Mouse (Mus musculus) midbrain, embryonic 12.5 days (tissue): ENCODE measurements at regions not wholly inside any gene's neighbourhood (a gene's known extent, or its start where the extent isn't known, plus 50 kb on each side); places are given as distances from the start of the nearest gene placed in this dataset.

Source experiments
- ATAC-seq: fragments of 200-750 bp; cut with Nextera tagmentation; 2 replicates; pipeline ENCODE4 v1.8.0; 2017; ENCODE audit warnings: low read depth, moderate TSS enrichment, moderate library complexity; ENCODE audit not compliant: low FRiP score
- H3K27ac ChIP-seq: fragments of 300-500 bp; sonication (generic); replicated peaks from 2 replicates; pipeline ENCODE4 v1.5.1; 2016; ENCODE audit warnings: mild to moderate bottlenecking
- H3K27me3 ChIP-seq: fragments of 300-500 bp; sonication (generic); 2 replicates; pipeline ENCODE4 v1.6.1; 2016; ENCODE audit warnings: mild to moderate bottlenecking
- H3K36me3 ChIP-seq: fragments of 300-500 bp; sonication (generic); 2 replicates; pipeline ENCODE4 v1.6.1; 2016
- H3K4me1 ChIP-seq: fragments of 300-500 bp; sonication (generic); 2 replicates; pipeline ENCODE4 v1.6.1; 2016
- H3K4me2 ChIP-seq: fragments of 300-500 bp; sonication (generic); replicated peaks from 2 replicates; pipeline ENCODE4 v1.6.1; 2016; ENCODE audit warnings: mild to moderate bottlenecking, moderate library complexity
- H3K4me3 ChIP-seq: fragments of 300-500 bp; sonication (generic); 2 replicates; pipeline ENCODE4 v1.5.1; 2016; ENCODE audit warnings: mild to moderate bottlenecking
- H3K9ac ChIP-seq: fragments of 300-500 bp; sonication (generic); replicated peaks from 2 replicates; pipeline ENCODE4 v1.6.1; 2016; ENCODE audit warnings: mild to moderate bottlenecking, moderate library complexity
- H3K9me3 ChIP-seq: fragments of 300-500 bp; sonication (generic); 2 replicates; pipeline ENCODE4 v1.6.1; 2016; ENCODE audit warnings: mild to moderate bottlenecking
- WGBS: fragments of 180-500 bp; shearing (Covaris S2); methylation state at CpG from one replicate; pipeline ENCODE4 v1.1.7; 2016; 5-methylcytosine and 5-hydroxymethylcytosine counted together

- no peaks in the 10 kb centered on the region for H3K36me3 ChIP-seq
- ATAC-seq: no peak
- no peak overlapping the region for H3K27ac ChIP-seq
- H3K4me2 ChIP-seq: no peak overlapping the region
- H3K4me3 ChIP-seq: no peak overlapping the region
- H3K9me3 ChIP-seq: no peaks in the 10 kb centered on the region
- H3K4me1 ChIP-seq: no peaks in the 10 kb centered on the region
- 91% methylated on average over 5 of the region's 5 CpGs for WGBS
- no peaks in the 10 kb centered on the region for H3K27me3 ChIP-seq
- no peak overlapping the region for H3K9ac ChIP-seq
Observed at GRCm38 (mm10) chr16:50065336-50066082, 265.2 kb downstream of the Cd47 start.

GRCm38 (mm10) chr16:50069033-50069432, 268.7 kb downstream of the Cd47 start:
- Histone ChIP-seq H3K4me3 (no peak overlapping the region), H3K9ac (no peak overlapping the region), H3K9me3 (no peaks in the 10 kb centered on the region), H3K36me3 (no peaks in the 10 kb centered on the region), H3K27me3 (no peaks in the 10 kb centered on the region), H3K27ac (no peak overlapping the region), H3K4me1 (0 out of 2 replicates have a peak, but pooled peaks cover 10% of the 10 kb centered on the region), H3K4me2 (no peak overlapping the region)
- 87% methylated on average over 4 of the region's 4 CpGs for WGBS
- ATAC-seq: no peak

- no peak overlapping the region for H3K4me3 ChIP-seq
- WGBS: 79% methylated on average over 4 of the region's 4 CpGs
- H3K4me2 ChIP-seq: no peak overlapping the region
- H3K9ac ChIP-seq: no peak overlapping the region
- no peaks in the 10 kb centered on the region for H3K27me3 ChIP-seq
- H3K4me1 ChIP-seq: 0 out of 2 replicates have a peak, but pooled peaks cover 10% of the 10 kb centered on the region
- H3K27ac ChIP-seq: no peak overlapping the region
- H3K9me3 ChIP-seq: no peaks in the 10 kb centered on the region
- no peaks in the 10 kb centered on the region for H3K36me3 ChIP-seq
- ATAC-seq: no peak
Observed at GRCm38 (mm10) chr16:50070728-50071127, 270.4 kb downstream of the Cd47 start.

GRCm38 (mm10) chr16:50072853-50073360, 272.6 kb downstream of the Cd47 start:
- Histone ChIP-seq H3K4me1 (0 out of 2 replicates have a peak, but pooled peaks cover 10% of the 10 kb centered on the region), H3K4me2 (peak overlapping the region; percentile 46), H3K27ac (no peak overlapping the region), H3K27me3 (no peaks in the 10 kb centered on the region), H3K9ac (no peak overlapping the region), H3K9me3 (no peaks in the 10 kb centered on the region), H3K4me3 (peak overlapping the region; percentile 21), H3K36me3 (no peaks in the 10 kb centered on the region)
- 27% methylated on average over 14 of the region's 14 CpGs for WGBS
- ATAC-seq: peak; percentile 35; the same call in 1 of the 2 replicates

GRCm38 (mm10) chr16:50073979-50074378, 273.6 kb downstream of the Cd47 start:
- H3K27me3 ChIP-seq: no peaks in the 10 kb centered on the region
- no peak overlapping the region for H3K27ac ChIP-seq
- no peaks in the 10 kb centered on the region for H3K9me3 ChIP-seq
- WGBS: 80% methylated on average over 4 of the region's 4 CpGs
- H3K36me3 ChIP-seq: no peaks in the 10 kb centered on the region
- H3K9ac ChIP-seq: no peak overlapping the region
- no peak overlapping the region for H3K4me2 ChIP-seq
- 0 out of 2 replicates have a peak, but pooled peaks cover 10% of the 10 kb centered on the region for H3K4me1 ChIP-seq
- H3K4me3 ChIP-seq: no peak overlapping the region
- 0 out of 2 replicates have a peak, but pooled peaks have one; percentile 23 for ATAC-seq

GRCm38 (mm10) chr16:50075641-50076040, 275.3 kb downstream of the Cd47 start:
- no peak overlapping the region for H3K4me3 ChIP-seq
- H3K9ac ChIP-seq: no peak overlapping the region
- no peak overlapping the region for H3K27ac ChIP-seq
- no peaks in the 10 kb centered on the region for H3K36me3 ChIP-seq
- no peaks in the 10 kb centered on the region for H3K27me3 ChIP-seq
- 0 out of 2 replicates have a peak, but pooled peaks cover 10% of the 10 kb centered on the region for H3K4me1 ChIP-seq
- 90% methylated on average over 4 of the region's 4 CpGs for WGBS
- H3K9me3 ChIP-seq: no peaks in the 10 kb centered on the region
- no peak overlapping the region for H3K4me2 ChIP-seq
- ATAC-seq: no peak

- Histone ChIP-seq H3K4me3 (no peak overlapping the region), H3K4me1 (no peaks in the 10 kb centered on the region), H3K9ac (no peak overlapping the region), H3K4me2 (no peak overlapping the region), H3K27ac (no peak overlapping the region), H3K36me3 (no peaks in the 10 kb centered on the region), H3K9me3 (no peaks in the 10 kb centered on the region), H3K27me3 (no peaks in the 10 kb centered on the region)
- no peak for ATAC-seq
- WGBS: 80% methylated on average over 1 of the region's 1 CpGs
Observed at GRCm38 (mm10) chr16:50081511-50081910, 281.2 kb downstream of the Cd47 start.

- Histone ChIP-seq H3K36me3 (no peaks in the 10 kb centered on the region), H3K27me3 (no peaks in the 10 kb centered on the region), H3K27ac (no peak overlapping the region), H3K9me3 (no peaks in the 10 kb centered on the region), H3K4me1 (no peaks in the 10 kb centered on the region), H3K4me3 (no peak overlapping the region), H3K9ac (no peak overlapping the region), H3K4me2 (no peak overlapping the region)
- 100% methylated on average over 1 of the region's 1 CpGs for WGBS
- ATAC-seq: no peak
Observed at GRCm38 (mm10) chr16:50092318-50092717, 292.0 kb downstream of the Cd47 start.

- no peak overlapping the region for H3K4me2 ChIP-seq
- H3K4me1 ChIP-seq: no peaks in the 10 kb centered on the region
- H3K9ac ChIP-seq: no peak overlapping the region
- no peak overlapping the region for H3K4me3 ChIP-seq
- 97% methylated on average over 3 of the region's 3 CpGs for WGBS
- no peak overlapping the region for H3K27ac ChIP-seq
- H3K9me3 ChIP-seq: no peaks in the 10 kb centered on the region
- H3K27me3 ChIP-seq: no peaks in the 10 kb centered on the region
- no peaks in the 10 kb centered on the region for H3K36me3 ChIP-seq
- ATAC-seq: no peak
Observed at GRCm38 (mm10) chr16:50092780-50093179, 292.4 kb downstream of the Cd47 start.

- Histone ChIP-seq H3K9ac (no peak overlapping the region), H3K4me2 (no peak overlapping the region)
Observed at GRCm38 (mm10) chr16:50095858-50096551, 295.7 kb downstream of the Cd47 start.

GRCm38 (mm10) chr16:50096563-50096962, 296.2 kb downstream of the Cd47 start:
- no peaks in the 10 kb centered on the region for H3K36me3 ChIP-seq
- no peak overlapping the region for H3K27ac ChIP-seq
- no peak overlapping the region for H3K9ac ChIP-seq
- no peaks in the 10 kb centered on the region for H3K27me3 ChIP-seq
- H3K9me3 ChIP-seq: no peaks in the 10 kb centered on the region
- WGBS: 87% methylated on average over 2 of the region's 2 CpGs
- ATAC-seq: no peak
- no peak overlapping the region for H3K4me2 ChIP-seq
- H3K4me1 ChIP-seq: no peaks in the 10 kb centered on the region
- no peak overlapping the region for H3K4me3 ChIP-seq

More at GRCm38 (mm10) chr16:50095858-50096551, 295.7 kb downstream of the Cd47 start:
- no peak for ATAC-seq
- Histone ChIP-seq H3K4me1 (no peaks in the 10 kb centered on the region), H3K4me3 (no peak overlapping the region), H3K9me3 (no peaks in the 10 kb centered on the region), H3K27ac (no peak overlapping the region), H3K27me3 (no peaks in the 10 kb centered on the region), H3K36me3 (no peaks in the 10 kb centered on the region)
- 82% methylated on average over 6 of the region's 6 CpGs for WGBS

GRCm38 (mm10) chr16:50103340-50103739, 303.0 kb downstream of the Cd47 start:
- H3K9ac ChIP-seq: no peak overlapping the region
- H3K36me3 ChIP-seq: no peaks in the 10 kb centered on the region
- H3K9me3 ChIP-seq: no peaks in the 10 kb centered on the region
- H3K27ac ChIP-seq: no peak overlapping the region
- ATAC-seq: no peak
- 91% methylated on average over 7 of the region's 7 CpGs for WGBS
- no peak overlapping the region for H3K4me3 ChIP-seq
- no peaks in the 10 kb centered on the region for H3K4me1 ChIP-seq
- no peaks in the 10 kb centered on the region for H3K27me3 ChIP-seq
- no peak overlapping the region for H3K4me2 ChIP-seq
